Mouse (Mus musculus) forebrain, embryonic 12.5 days (tissue): ENCODE data around the gene Sbf1. TPM values are rescaled to one million over a fixed set of nuclear protein-coding genes. Genes with fewer than 3 reads are reported as not detected.

Experiments used
- ATAC-seq: fragments of 200-750 bp; cut with Nextera tagmentation; 2 replicates; pipeline ENCODE4 v1.8.0; 2017; ENCODE audit warnings: moderate TSS enrichment; ENCODE audit not compliant: low FRiP score
- H3K27ac ChIP-seq: fragments of 300-500 bp; sonication (generic); 2 replicates; pipeline ENCODE4 v1.5.1; 2016; ENCODE audit warnings: mild to moderate bottlenecking
- H3K27me3 ChIP-seq: fragments of 300-500 bp; sonication (generic); 2 replicates; pipeline ENCODE4 v1.6.1; 2016; ENCODE audit warnings: mild to moderate bottlenecking
- H3K36me3 ChIP-seq: fragments of 300-500 bp; sonication (generic); replicated peaks from 2 replicates; pipeline ENCODE4 v1.6.1; 2016; ENCODE audit warnings: mild to moderate bottlenecking
- H3K4me1 ChIP-seq: fragments of 300-500 bp; sonication (generic); 2 replicates; pipeline ENCODE4 v1.6.1; 2016
- H3K4me2 ChIP-seq: fragments of 300-500 bp; sonication (generic); 2 replicates; pipeline ENCODE4 v1.6.1; 2016; ENCODE audit warnings: mild to moderate bottlenecking, moderate library complexity
- H3K4me3 ChIP-seq: fragments of 300-500 bp; sonication (generic); replicated peaks from 2 replicates; pipeline ENCODE4 v1.5.1; 2016; ENCODE audit warnings: mild to moderate bottlenecking
- H3K9ac ChIP-seq: fragments of 300-500 bp; sonication (generic); 2 replicates; pipeline ENCODE4 v1.6.1; 2016; ENCODE audit warnings: mild to moderate bottlenecking
- H3K9me3 ChIP-seq: fragments of 300-500 bp; sonication (generic); 2 replicates; pipeline ENCODE4 v1.6.1; 2016
- WGBS: fragments of 180-500 bp; shearing (Covaris S2); methylation state at CpG from one replicate; pipeline ENCODE4 v1.1.7; 2016; 5-methylcytosine and 5-hydroxymethylcytosine counted together
- polyA plus RNA-seq: library from polyadenylated mRNA; unstranded; fragments of >200 nt; fragmentation: Nextera tagmentation; extraction: Ambion mirVana; gene quantifications from 2 replicates; pipeline ENCODE4 v1.2.1, GENCODE M21; 2016

Gene Sbf1
- polyA plus RNA-seq, 1 experiment from 2014 or later, result 82.5 TPM

DNA sequence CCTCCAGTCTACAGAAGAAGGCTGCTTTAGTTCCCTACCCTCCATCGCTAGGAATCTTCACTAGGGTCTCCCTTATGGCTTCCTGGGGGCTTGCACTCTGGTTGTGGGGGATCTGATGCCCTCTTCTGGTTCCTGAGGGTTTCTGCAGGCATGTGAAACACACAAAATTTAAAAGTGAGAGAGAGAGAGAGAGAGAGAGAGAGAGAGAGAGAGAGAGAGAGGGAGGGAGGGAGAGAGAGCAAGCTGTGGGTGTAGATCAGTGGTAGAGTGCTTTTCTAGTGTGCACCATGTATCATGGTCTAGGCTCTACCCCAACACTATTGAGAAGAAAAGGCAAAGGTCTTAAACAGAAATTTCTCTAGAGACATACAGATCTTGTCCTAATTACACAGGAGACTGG lies 26.6 kb upstream of the Sbf1 start:
- Histone ChIP-seq H3K27ac (no peak overlapping the region), H3K9ac (no peak overlapping the region), H3K4me1 (no peaks in the 10 kb centered on the region), H3K4me3 (no peak overlapping the region), H3K27me3 (no peaks in the 10 kb centered on the region), H3K9me3 (no peaks in the 10 kb centered on the region), H3K36me3 (no peaks in the 10 kb centered on the region), H3K4me2 (no peak overlapping the region)
- WGBS, result 36% methylated on average over 1 of the region's 1 CpGs
- no peak for ATAC-seq

DNA sequence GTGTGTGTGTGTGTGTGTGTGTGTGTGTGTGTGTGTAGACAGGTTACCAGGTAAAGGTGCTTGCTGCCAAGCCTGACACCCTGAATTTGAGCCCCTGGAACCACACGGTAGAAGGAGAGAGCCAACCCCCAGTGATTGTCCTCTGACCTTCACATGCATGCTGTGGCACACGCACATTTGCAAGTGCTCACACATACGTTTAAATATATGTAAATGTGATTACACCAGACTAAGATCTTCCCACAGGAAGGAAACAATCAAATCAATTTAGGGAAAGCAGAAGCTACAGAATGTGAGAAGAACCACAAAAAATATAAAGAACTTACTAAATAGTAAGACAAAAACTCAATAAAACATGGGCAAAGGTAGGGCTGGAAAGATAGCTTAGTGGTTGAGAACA lies 25.0 kb upstream of the Sbf1 start:
- Histone ChIP-seq H3K4me1 (no peaks in the 10 kb centered on the region), H3K27ac (no peak overlapping the region), H3K9me3 (no peaks in the 10 kb centered on the region), H3K9ac (no peak overlapping the region), H3K4me2 (no peak overlapping the region), H3K36me3 (no peaks in the 10 kb centered on the region), H3K4me3 (no peak overlapping the region), H3K27me3 (no peaks in the 10 kb centered on the region)
- no peak for ATAC-seq
- 89% methylated on average over 3 of the region's 3 CpGs for WGBS

DNA sequence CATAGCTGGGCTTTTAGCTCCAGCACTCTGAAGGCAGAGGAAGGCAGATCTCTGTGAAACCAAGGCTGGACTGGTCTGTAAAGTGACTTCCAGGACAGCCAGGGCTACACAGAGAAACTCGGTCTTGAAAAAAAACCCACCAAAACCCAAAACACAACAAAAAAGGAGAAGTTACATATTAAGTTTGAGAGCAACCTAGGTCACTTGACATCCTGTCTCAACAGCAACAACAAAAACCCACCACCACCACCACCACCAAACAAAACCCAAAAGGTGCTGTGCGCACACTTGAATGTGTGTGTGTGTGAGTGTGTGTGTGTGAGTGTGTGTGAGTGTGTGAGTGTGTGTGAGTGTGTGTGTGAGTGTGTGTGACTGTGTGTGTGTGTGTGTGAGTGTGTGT lies 24.6 kb upstream of the Sbf1 start:
- Histone ChIP-seq H3K27me3 (no peaks in the 10 kb centered on the region), H3K4me1 (no peaks in the 10 kb centered on the region), H3K4me2 (no peak overlapping the region), H3K9me3 (no peaks in the 10 kb centered on the region), H3K4me3 (no peak overlapping the region), H3K27ac (no peak overlapping the region), H3K9ac (no peak overlapping the region), H3K36me3 (no peaks in the 10 kb centered on the region)
- 85% methylated on average over 2 of the region's 2 CpGs for WGBS
- ATAC-seq, result no peak

DNA sequence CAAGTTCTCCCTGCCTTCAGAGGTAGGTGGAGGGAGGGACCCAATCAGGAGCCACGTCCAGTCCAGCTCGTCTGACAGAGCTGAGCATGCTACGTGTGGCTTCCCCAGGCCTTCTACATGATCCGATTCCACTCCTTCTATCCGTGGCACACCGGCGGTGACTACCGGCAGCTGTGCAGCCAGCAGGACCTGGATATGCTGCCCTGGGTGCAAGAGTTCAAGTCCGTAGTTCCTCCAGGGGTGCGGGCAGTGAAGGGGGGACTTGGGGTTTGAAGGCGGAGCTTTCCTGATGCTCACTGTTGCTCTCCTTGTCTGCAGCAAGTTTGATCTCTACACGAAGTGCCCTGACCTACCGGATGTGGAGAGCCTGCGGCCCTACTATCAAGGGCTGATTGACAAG lies 21.3 kb upstream of the Sbf1 start:
- Histone ChIP-seq H3K27ac (no peak overlapping the region), H3K9ac (no peak overlapping the region), H3K27me3 (no peaks in the 10 kb centered on the region), H3K4me2 (no peak overlapping the region), H3K4me3 (no peak overlapping the region), H3K9me3 (no peaks in the 10 kb centered on the region), H3K4me1 (no peaks in the 10 kb centered on the region), H3K36me3 (no peaks in the 10 kb centered on the region)
- WGBS, result 86% methylated on average over 14 of the region's 14 CpGs
- ATAC-seq, result no peak

DNA sequence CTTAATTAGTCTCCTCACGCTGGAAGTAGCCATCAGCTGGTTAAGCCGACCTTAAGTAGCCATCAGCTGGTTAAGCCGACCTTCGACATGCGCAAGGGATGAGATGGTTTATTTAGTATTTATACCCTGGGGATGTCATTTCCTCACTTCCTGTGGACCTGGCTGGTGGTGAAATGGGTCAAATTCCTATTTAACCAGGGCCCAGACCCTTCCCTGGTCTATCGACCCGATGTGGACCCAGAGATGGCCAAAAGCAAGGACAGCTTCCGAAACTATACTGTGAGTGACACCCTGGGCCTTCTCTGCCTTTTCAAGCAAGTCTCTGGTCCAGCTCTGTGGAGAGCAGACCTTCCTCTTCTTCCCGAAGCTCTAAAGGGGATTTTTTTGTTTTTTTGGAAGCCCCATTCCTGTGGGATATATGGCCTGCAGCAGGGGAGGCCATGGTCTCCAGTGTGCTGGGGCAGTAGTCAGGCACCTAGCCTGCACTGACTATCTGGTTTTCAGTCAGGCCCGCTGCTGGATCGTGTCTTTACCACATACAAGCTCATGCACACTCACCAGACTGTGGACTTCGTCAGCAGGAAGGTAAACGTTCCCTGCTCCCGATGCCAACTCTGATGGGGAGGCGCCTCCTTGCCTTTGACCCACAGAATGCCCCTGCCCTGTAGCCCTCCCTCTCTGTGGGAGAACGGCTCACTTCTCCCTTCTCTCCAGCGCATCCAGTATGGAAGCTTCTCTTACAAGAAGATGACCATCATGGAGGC lies 19.8 kb upstream of the Sbf1 start:
- WGBS, result 85% methylated on average over 17 of the region's 17 CpGs

DNA sequence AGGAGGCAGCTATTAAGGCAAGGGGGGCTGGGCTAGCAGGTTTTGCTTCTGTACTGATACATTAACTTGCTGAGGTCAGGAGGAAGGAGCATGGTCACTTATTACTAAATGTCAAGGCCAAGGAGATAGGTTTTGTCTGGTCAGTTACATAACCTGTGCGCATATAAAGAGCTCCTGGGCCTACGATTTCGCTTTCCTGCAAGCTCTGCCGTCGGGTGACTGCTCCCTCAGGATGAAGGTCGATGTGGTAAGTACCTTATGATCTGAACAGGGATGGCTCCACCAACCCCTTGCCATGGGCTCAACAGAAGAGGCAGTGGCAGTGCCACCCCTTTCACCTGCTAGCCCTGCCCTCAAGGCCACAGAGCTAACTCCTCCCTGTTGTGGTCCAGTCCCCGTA lies 19.2 kb upstream of the Sbf1 start, which contains the start of gene Miox:
Gene Miox, plus strand, starts transcription at position 128 of the 400 bp plus-strand sequence.
- H3K27ac ChIP-seq, result no peak within 1 kb of the TSS
- no peaks in the 10 kb centered on the region for H3K27me3 ChIP-seq
- H3K9me3 ChIP-seq, result no peaks in the 10 kb centered on the region
- no peaks in the 10 kb centered on the region for H3K4me1 ChIP-seq
- H3K9ac ChIP-seq, result no peak within 1 kb of the TSS
- no peak within 1 kb of the TSS for H3K4me3 ChIP-seq
- 90% methylated on average over 7 of the region's 7 CpGs for WGBS
- no peak within 1 kb of the TSS for H3K4me2 ChIP-seq
- ATAC-seq, result no peak
- no peaks in the 10 kb centered on the region for H3K36me3 ChIP-seq

More for the DNA sequence above, 19.8 kb upstream of the Sbf1 start:
- Histone ChIP-seq H3K9ac (no peak overlapping the region), H3K4me2 (no peak overlapping the region), H3K27ac (no peak overlapping the region), H3K9me3 (no peaks in the 10 kb centered on the region), H3K4me3 (no peak overlapping the region), H3K36me3 (no peaks in the 10 kb centered on the region), H3K27me3 (no peaks in the 10 kb centered on the region), H3K4me1 (no peaks in the 10 kb centered on the region)
- ATAC-seq, result no peak

DNA sequence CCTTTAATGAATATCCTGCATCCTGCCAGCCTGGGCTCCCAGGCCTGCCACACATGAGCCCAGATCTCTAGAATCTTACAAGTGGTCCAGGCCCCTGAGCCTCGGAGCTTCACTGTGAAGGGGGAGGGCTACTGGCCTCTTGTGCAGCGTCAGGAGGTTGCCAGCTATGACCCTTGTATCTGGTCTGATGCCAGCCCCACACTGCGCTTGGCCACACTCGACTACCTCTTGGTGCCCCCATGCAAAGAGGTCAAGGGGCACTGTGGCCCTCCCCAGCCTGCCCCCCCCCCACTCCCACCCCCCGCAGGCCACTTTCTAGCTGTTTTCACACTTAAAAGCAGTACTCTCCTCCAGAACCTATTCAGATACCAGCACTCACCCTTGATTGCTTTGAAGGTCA lies 11.3 kb upstream of the Sbf1 start:
- ATAC-seq, result no peak
- Histone ChIP-seq H3K4me3 (no peak overlapping the region), H3K9me3 (no peaks in the 10 kb centered on the region), H3K27me3 (peaks cover 22% of the 10 kb centered on the region), H3K27ac (no peak overlapping the region), H3K4me2 (no peak overlapping the region), H3K36me3 (no peaks in the 10 kb centered on the region), H3K4me1 (peaks cover 9% of the 10 kb centered on the region; the same call in 1 of the 2 replicates), H3K9ac (no peak overlapping the region)
- 73% methylated on average over 5 of the region's 5 CpGs for WGBS

DNA sequence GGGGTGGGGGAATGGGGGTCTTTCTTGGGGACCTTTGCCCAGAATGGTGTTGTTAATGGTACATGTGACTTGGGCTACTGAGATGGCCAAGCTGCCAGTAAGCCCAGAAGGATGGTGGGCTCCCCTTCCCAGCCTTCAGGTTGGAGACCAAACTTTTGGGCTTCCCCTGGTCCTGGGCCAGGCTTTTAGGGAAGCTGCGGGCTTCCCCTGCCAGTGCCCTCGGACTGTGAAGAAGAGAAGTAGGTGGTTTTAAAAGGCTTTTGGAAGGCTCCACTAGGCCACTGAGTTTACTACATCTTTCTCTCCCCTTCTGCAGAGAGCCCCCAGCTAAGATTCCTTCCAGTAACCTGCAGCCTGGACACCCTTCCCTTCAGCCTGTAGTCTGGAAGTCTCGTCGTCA lies 8.5 kb upstream of the Sbf1 start:
- WGBS, result 89% methylated on average over 4 of the region's 4 CpGs
- H3K4me3 ChIP-seq, result no peak overlapping the region
- H3K27ac ChIP-seq, result no peak overlapping the region
- no peaks in the 10 kb centered on the region for H3K9me3 ChIP-seq
- H3K36me3 ChIP-seq, result no peaks in the 10 kb centered on the region
- ATAC-seq, result no peak
- H3K4me1 ChIP-seq, result peaks cover 9% of the 10 kb centered on the region; the same call in 1 of the 2 replicates
- no peak overlapping the region for H3K4me2 ChIP-seq
- no peak overlapping the region for H3K9ac ChIP-seq
- peaks cover 30% of the 10 kb centered on the region for H3K27me3 ChIP-seq

DNA sequence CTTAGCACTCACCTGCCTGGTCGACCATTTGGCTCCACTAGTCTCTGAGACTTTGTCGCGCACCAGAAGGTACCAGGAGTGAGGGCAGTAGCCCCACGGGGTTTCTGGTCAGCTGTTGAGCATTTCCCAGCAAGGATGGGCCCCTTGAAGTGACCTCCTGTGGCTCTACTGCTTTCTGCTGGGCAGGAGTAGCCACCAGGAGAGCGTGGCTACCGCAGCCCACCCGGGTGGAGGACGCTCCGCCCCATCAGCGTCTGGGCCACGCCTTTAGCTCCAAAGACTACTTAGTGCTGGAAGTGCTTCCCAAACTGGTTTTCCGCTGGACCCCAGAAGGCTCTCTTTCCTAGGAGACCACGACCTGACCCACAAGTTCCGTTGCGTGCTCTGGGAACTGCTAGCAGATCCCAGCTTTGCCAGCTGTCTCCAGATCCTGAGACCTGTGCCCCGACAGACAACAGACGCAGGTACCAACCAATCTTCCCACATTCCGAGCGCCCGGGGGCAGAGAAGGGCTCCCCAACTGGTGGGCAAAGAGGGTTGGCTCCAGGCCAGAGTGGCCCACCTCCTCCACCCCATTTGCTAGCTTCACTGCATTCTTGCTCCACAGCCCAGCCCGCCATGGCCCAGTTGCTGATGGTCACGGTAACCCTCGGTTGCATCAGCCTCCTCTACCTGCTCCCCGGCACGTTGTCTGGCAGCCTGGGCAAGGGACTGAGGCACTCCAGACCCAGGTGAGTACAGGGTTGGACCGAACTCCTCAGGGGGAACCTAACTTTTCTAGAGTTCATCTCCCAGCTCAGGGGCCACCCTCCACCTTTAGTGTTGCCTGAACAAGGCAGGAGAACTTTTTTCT lies 7.8 kb upstream of the Sbf1 start, which contains the start of gene Adm2:
Gene Adm2, plus strand, starts transcription at position 51 of the 853 bp plus-strand sequence.
- no peak within 1 kb of the TSS for H3K4me3 ChIP-seq
- H3K36me3 ChIP-seq, result no peaks in the 10 kb centered on the region
- H3K9ac ChIP-seq, result no peak within 1 kb of the TSS
- no peaks in the 10 kb centered on the region for H3K9me3 ChIP-seq
- ATAC-seq, result no peak
- peak within 1 kb of the TSS; percentile 38 for H3K4me2 ChIP-seq
- H3K27me3 ChIP-seq, result peaks cover 30% of the 10 kb centered on the region
- H3K4me1 ChIP-seq, result peaks cover 9% of the 10 kb centered on the region; the same call in 1 of the 2 replicates
- no peak within 1 kb of the TSS for H3K27ac ChIP-seq
- whole genome bisulfite sequencing, result 10% methylated on average over 26 of the region's 26 CpGs

DNA sequence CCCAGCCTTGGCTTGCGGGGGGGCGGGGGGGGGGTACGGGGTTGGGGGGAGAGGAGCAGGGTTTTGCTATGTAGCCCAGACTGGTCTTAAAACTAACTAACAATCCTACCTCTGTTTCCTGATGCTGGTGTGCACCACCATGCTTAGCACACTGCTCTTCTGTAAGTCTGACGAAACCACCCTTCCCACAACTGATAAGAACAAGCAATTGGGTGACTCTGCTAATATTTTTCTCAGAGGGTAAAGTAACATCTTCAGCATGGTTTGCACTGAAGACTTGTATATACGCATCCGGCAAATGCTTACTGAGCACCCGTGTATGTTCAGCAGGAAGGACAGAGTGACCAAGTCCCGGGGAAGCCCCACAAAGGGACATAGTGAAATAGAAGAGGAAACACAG lies 6.2 kb upstream of the Sbf1 start:
- H3K4me3 ChIP-seq, result no peak overlapping the region

DNA sequence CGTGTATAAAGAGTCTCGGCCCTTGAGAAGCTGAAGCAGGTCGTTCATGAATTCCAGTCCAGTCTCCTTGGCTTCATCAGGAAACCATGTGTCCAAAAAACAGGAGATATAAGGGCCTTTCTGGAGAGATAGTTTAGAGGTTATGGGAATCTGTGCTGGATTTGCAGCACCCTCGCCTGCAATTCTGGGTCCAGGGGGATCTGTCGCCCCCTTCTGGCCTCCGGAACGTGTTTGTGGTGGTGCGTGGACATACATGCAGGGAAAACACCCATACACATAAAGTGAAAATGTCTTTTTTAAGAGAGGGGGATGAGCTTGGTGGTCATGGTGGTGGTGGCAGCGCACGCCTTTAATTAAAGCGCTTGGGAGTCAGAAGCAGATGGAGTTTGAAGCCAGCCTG lies 1.0 kb upstream of the Sbf1 start:
- Histone ChIP-seq H3K9me3 (no peaks in the 10 kb centered on the region), H3K36me3 (no peaks in the 10 kb centered on the region), H3K4me3 (no peak overlapping the region), H3K27ac (no peak overlapping the region), H3K4me2 (no peak overlapping the region; the same call in 1 of the 2 replicates), H3K27me3 (0 out of 2 replicates have a peak, but pooled peaks cover 7% of the 10 kb centered on the region), H3K9ac (peak overlapping the region; percentile 83; the same call in 1 of the 2 replicates), H3K4me1 (peaks cover 23% of the 10 kb centered on the region)
- ATAC-seq, result no peak
- WGBS, result 62% methylated on average over 11 of the region's 11 CpGs

More for the DNA sequence above, 6.2 kb upstream of the Sbf1 start:
- no peaks in the 10 kb centered on the region for H3K36me3 ChIP-seq
- H3K9me3 ChIP-seq, result no peaks in the 10 kb centered on the region
- no peak for ATAC-seq
- H3K9ac ChIP-seq, result no peak overlapping the region
- H3K27me3 ChIP-seq, result peaks cover 30% of the 10 kb centered on the region
- H3K4me2 ChIP-seq, result no peak overlapping the region
- peaks cover 9% of the 10 kb centered on the region; the same call in 1 of the 2 replicates for H3K4me1 ChIP-seq
- no peak overlapping the region for H3K27ac ChIP-seq
- WGBS, result 79% methylated on average over 8 of the region's 8 CpGs

DNA sequence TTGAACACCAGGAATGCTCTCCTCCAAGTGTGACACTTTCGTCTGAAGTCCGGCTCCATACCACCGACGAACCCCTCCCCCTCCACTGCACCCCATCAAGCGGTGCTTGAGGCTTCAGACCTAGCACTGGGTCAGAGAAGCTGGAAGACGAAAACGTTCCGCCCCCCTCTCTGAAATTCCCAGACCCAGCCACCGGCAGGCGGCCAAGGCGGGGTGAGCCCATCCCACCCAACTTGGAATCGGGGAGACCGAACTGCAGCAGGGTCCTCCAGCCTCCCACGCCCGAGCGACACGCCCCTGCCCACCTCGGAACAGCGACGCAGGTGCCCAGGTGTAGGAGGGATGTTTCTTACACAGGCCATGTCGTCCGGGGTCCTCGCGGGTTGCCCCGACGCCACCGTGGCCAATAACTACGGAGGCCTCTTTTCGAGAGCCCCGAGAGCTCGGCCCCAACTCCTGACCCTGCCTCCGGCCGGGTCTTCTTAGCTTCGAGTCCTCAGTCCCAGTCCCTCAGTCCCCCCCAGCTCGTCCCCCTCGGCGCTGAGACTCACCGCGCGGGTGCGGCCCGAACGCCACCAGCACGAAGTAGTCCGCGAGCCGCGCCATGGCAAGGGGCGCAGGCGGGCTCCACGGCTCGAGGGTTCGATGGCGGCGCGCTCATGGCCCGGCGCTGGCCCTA lies 461 bp downstream of the Sbf1 start:
- Histone ChIP-seq H3K4me1 (peaks cover 31% of the 10 kb centered on the region), H3K9ac (peak overlapping the region; percentile 83), H3K27me3 (no peaks in the 10 kb centered on the region), H3K4me2 (peak overlapping the region; percentile 92), H3K36me3 (no peaks in the 10 kb centered on the region), H3K27ac (peak overlapping the region; percentile 2; the same call in 1 of the 2 replicates), H3K4me3 (peak overlapping the region; percentile 71), H3K9me3 (no peaks in the 10 kb centered on the region)
- under 1% methylated on average over 58 of the region's 58 CpGs for WGBS
- ATAC-seq, result peak; percentile 3
